Mouse (Mus musculus): ENCODE data around the gene Isg20. TPM values are rescaled to one million over a fixed set of nuclear protein-coding genes. Genes with fewer than 3 reads are reported as not detected.
A peak's percentile ranks its signal among the peaks of the same experiment; 100 is the strongest.

The Isg20 gene
- polyA plus RNA-seq, 1 experiment from 2014 or later = not detected

- Histone ChIP-seq H3K36me3 (replicated peaks; ENCODE audit: control insufficient read depth, insufficient read depth, low read depth, low read length) (no peaks in the 10 kb centered on the region), H3K27ac (replicated peaks; ENCODE audit: low read depth, low read length) (no peak overlapping the region), H3K9me3 (replicated peaks; ENCODE audit: control insufficient read depth, low read length) (no peaks in the 10 kb centered on the region), H3K4me1 (ENCODE audit: control insufficient read depth, insufficient read depth, low read length) (peaks cover 5% of the 10 kb centered on the region; the same call in 1 of the 2 replicates), H3K4me3 (ENCODE audit: low read depth, low read length) (peak overlapping the region; percentile 29), H3K9ac (replicated peaks; ENCODE audit: low read length) (no peak overlapping the region), H3K27me3 (ENCODE audit: control insufficient read depth, insufficient read depth, low read length) (peaks cover 17% of the 10 kb centered on the region), H3K4me2 (ENCODE audit: low read depth, low read length) (peak overlapping the region; percentile 55)
- 15% methylated on average over 15 of the region's 16 CpGs for WGBS
- ATAC-seq (replicated peaks; ENCODE audit: insufficient number of reproducible peaks, low FRiP score, low TSS enrichment, low read depth) (no peak), DNase-seq (ENCODE audit: low spot score) (no peak)
These were observed 31.4 kb upstream of the Isg20 start for GRCm38 (mm10) chr7:78881607-78882468.

DNA sequence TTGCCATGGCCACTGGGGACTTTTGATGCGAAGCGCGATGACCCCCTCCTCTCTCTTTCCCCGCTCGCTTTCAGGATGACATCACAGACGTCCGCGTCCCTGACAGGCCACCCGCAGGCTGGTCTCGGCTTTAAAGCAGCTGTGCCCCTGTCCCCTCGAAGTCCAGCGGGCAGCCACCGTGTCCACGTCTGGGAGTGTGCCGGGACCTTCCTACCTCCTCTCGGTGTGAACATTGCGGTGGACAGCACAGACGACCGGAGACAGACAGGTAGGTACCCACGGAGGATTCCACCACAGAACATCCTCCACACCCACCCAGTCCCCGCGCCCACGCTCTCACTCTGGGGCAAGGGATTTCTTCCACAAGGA, 30.8 kb upstream of the Isg20 start:
- Histone ChIP-seq H3K36me3 (replicated peaks; ENCODE audit: control insufficient read depth, insufficient read depth, low read depth, low read length) (no peaks in the 10 kb centered on the region), H3K27me3 (ENCODE audit: control insufficient read depth, insufficient read depth, low read length) (peaks cover 17% of the 10 kb centered on the region), H3K4me1 (ENCODE audit: control insufficient read depth, insufficient read depth, low read length) (peaks cover 5% of the 10 kb centered on the region; the same call in 1 of the 2 replicates), H3K27ac (replicated peaks; ENCODE audit: low read depth, low read length) (no peak overlapping the region), H3K9ac (replicated peaks; ENCODE audit: low read length) (peak overlapping the region; percentile 28), H3K9me3 (replicated peaks; ENCODE audit: control insufficient read depth, low read length) (no peaks in the 10 kb centered on the region), H3K4me3 (ENCODE audit: low read depth, low read length) (peak overlapping the region; percentile 29), H3K4me2 (ENCODE audit: low read depth, low read length) (peak overlapping the region; percentile 55)
- DNase-seq (ENCODE audit: low spot score) (peak; percentile 72), ATAC-seq (replicated peaks; ENCODE audit: insufficient number of reproducible peaks, low FRiP score, low TSS enrichment, low read depth) (peak; percentile 57)
- WGBS = 2% methylated on average over 23 of the region's 23 CpGs

DNA sequence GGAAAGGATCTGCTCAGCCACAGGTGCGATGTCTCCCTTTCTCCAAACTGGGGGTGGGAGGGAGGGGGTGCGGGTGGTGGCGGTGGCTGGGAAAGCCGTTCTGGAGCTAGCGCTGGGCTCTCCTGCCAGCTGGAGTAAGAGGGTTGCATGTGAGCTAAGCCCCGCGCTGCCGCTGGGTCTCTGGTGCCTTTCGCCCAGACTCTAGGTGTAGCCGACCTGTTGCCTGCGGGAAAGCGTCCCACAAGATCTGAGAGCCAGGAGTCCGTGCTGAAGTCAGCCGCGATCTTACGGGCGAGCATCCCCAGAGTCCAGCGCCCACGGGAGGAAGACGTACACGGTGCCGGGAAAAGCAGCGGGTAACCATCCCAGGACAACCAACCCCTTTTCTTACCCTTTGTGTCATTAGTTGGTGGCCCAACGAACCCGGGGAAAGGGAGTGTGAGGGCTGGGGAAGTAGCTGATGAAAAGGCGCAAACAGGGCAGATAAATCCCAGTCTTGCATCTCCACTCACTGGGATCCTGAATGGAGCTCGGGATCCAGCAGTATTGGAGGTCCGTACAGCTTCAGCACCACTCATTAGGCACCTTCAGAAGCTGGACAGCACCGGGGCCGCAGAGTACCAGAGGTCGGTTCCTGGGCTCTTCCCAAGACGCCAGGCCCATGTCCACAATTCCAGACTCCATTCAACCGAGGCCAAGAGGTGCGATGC, 30.1 kb upstream of the Isg20 start:
- Histone ChIP-seq H3K4me1 (ENCODE audit: control insufficient read depth, insufficient read depth, low read length) (peaks cover 5% of the 10 kb centered on the region; the same call in 1 of the 2 replicates), H3K27me3 (ENCODE audit: control insufficient read depth, insufficient read depth, low read length) (peaks cover 17% of the 10 kb centered on the region), H3K9me3 (replicated peaks; ENCODE audit: control insufficient read depth, low read length) (no peaks in the 10 kb centered on the region), H3K36me3 (replicated peaks; ENCODE audit: control insufficient read depth, insufficient read depth, low read depth, low read length) (no peaks in the 10 kb centered on the region), H3K4me2 (ENCODE audit: low read depth, low read length) (peak overlapping the region; percentile 55), H3K4me3 (ENCODE audit: low read depth, low read length) (peak overlapping the region; percentile 29), H3K9ac (replicated peaks; ENCODE audit: low read length) (peak overlapping the region; percentile 28), H3K27ac (replicated peaks; ENCODE audit: low read depth, low read length) (no peak overlapping the region)
- ATAC-seq (replicated peaks; ENCODE audit: insufficient number of reproducible peaks, low FRiP score, low TSS enrichment, low read depth) = no peak
- DNase-seq (ENCODE audit: low spot score) = peak; percentile 46
- WGBS = 1% methylated on average over 34 of the region's 34 CpGs

GRCm38 (mm10) chr7:78883726-78884060, 29.5 kb upstream of the Isg20 start:
- Histone ChIP-seq H3K4me2 (ENCODE audit: low read depth, low read length) (no peak overlapping the region), H3K4me1 (ENCODE audit: control insufficient read depth, insufficient read depth, low read length) (peaks cover 5% of the 10 kb centered on the region; the same call in 1 of the 2 replicates), H3K27ac (replicated peaks; ENCODE audit: low read depth, low read length) (no peak overlapping the region), H3K4me3 (ENCODE audit: low read depth, low read length) (peak overlapping the region; percentile 29), H3K36me3 (replicated peaks; ENCODE audit: control insufficient read depth, insufficient read depth, low read depth, low read length) (no peaks in the 10 kb centered on the region), H3K9me3 (replicated peaks; ENCODE audit: control insufficient read depth, low read length) (no peaks in the 10 kb centered on the region), H3K27me3 (ENCODE audit: control insufficient read depth, insufficient read depth, low read length) (peaks cover 17% of the 10 kb centered on the region), H3K9ac (replicated peaks; ENCODE audit: low read length) (no peak overlapping the region)
- DNase-seq (ENCODE audit: low spot score) (peak; percentile 13), ATAC-seq (replicated peaks; ENCODE audit: insufficient number of reproducible peaks, low FRiP score, low TSS enrichment, low read depth) (no peak)
- WGBS = 14% methylated on average over 8 of the region's 8 CpGs

DNA sequence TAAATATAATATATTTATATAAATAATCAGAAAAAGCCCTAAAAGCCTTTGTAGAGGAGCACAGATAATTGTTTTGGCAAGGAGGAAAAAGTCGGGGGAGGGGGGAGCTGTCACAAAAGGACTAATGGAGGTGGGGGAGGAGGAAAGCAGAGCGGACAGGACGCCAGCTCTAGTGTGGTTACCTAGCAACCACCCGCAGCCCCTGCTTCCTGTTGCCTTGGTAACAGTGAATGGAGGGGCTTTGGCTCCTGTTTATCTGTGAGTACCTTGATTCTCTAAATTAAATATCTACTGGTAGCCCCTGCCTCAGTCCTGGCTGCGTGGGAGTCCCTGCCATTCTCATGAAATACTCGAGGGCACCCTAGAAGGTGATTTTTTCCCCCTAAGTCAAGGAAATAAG, 29.1 kb upstream of the Isg20 start:
- Histone ChIP-seq H3K9ac (replicated peaks; ENCODE audit: low read length) (no peak overlapping the region), H3K27ac (replicated peaks; ENCODE audit: low read depth, low read length) (no peak overlapping the region), H3K4me3 (ENCODE audit: low read depth, low read length) (no peak overlapping the region), H3K4me2 (ENCODE audit: low read depth, low read length) (no peak overlapping the region; the same call in 1 of the 2 replicates), H3K27me3 (ENCODE audit: control insufficient read depth, insufficient read depth, low read length) (peaks cover 17% of the 10 kb centered on the region), H3K36me3 (replicated peaks; ENCODE audit: control insufficient read depth, insufficient read depth, low read depth, low read length) (no peaks in the 10 kb centered on the region), H3K4me1 (ENCODE audit: control insufficient read depth, insufficient read depth, low read length) (peaks cover 5% of the 10 kb centered on the region; the same call in 1 of the 2 replicates), H3K9me3 (replicated peaks; ENCODE audit: control insufficient read depth, low read length) (no peaks in the 10 kb centered on the region)
- no peak for ATAC-seq (replicated peaks; ENCODE audit: insufficient number of reproducible peaks, low FRiP score, low TSS enrichment, low read depth)
- 8% methylated on average over 6 of the region's 6 CpGs for WGBS
- DNase-seq (ENCODE audit: low spot score) = peak; percentile 78

- Histone ChIP-seq H3K27ac (replicated peaks; ENCODE audit: low read depth, low read length) (no peak overlapping the region), H3K4me2 (ENCODE audit: low read depth, low read length) (no peak overlapping the region), H3K36me3 (replicated peaks; ENCODE audit: control insufficient read depth, insufficient read depth, low read depth, low read length) (no peaks in the 10 kb centered on the region), H3K4me3 (ENCODE audit: low read depth, low read length) (no peak overlapping the region), H3K9me3 (replicated peaks; ENCODE audit: control insufficient read depth, low read length) (no peaks in the 10 kb centered on the region), H3K27me3 (ENCODE audit: control insufficient read depth, insufficient read depth, low read length) (peaks cover 17% of the 10 kb centered on the region), H3K9ac (replicated peaks; ENCODE audit: low read length) (no peak overlapping the region), H3K4me1 (ENCODE audit: control insufficient read depth, insufficient read depth, low read length) (peaks cover 5% of the 10 kb centered on the region; the same call in 1 of the 2 replicates)
- WGBS = 75% methylated on average over 5 of the region's 5 CpGs
- ATAC-seq (replicated peaks; ENCODE audit: insufficient number of reproducible peaks, low FRiP score, low TSS enrichment, low read depth) = no peak
- DNase-seq (ENCODE audit: low spot score) = no peak
These were observed 27.8 kb upstream of the Isg20 start for GRCm38 (mm10) chr7:78885404-78885803.

- H3K9ac ChIP-seq (replicated peaks; ENCODE audit: low read length) = no peak overlapping the region
- no peak overlapping the region for H3K4me2 ChIP-seq (ENCODE audit: low read depth, low read length)
- ATAC-seq (replicated peaks; ENCODE audit: insufficient number of reproducible peaks, low FRiP score, low TSS enrichment, low read depth) (no peak), DNase-seq (ENCODE audit: low spot score) (no peak)
- H3K27ac ChIP-seq (replicated peaks; ENCODE audit: low read depth, low read length) = no peak overlapping the region
- peaks cover 5% of the 10 kb centered on the region; the same call in 1 of the 2 replicates for H3K4me1 ChIP-seq (ENCODE audit: control insufficient read depth, insufficient read depth, low read length)
- H3K27me3 ChIP-seq (ENCODE audit: control insufficient read depth, insufficient read depth, low read length) = peaks cover 17% of the 10 kb centered on the region
- no peaks in the 10 kb centered on the region for H3K9me3 ChIP-seq (replicated peaks; ENCODE audit: control insufficient read depth, low read length)
- WGBS = 71% methylated on average over 4 of the region's 4 CpGs
- H3K4me3 ChIP-seq (ENCODE audit: low read depth, low read length) = no peak overlapping the region
- H3K36me3 ChIP-seq (replicated peaks; ENCODE audit: control insufficient read depth, insufficient read depth, low read depth, low read length) = no peaks in the 10 kb centered on the region
These were observed 26.7 kb upstream of the Isg20 start for GRCm38 (mm10) chr7:78886496-78886895.

GRCm38 (mm10) chr7:78887431-78887842, 25.8 kb upstream of the Isg20 start:
- H3K9ac ChIP-seq (replicated peaks; ENCODE audit: low read length) = no peak overlapping the region
- no peak overlapping the region for H3K4me3 ChIP-seq (ENCODE audit: low read depth, low read length)
- ATAC-seq (replicated peaks; ENCODE audit: insufficient number of reproducible peaks, low FRiP score, low TSS enrichment, low read depth) = no peak
- DNase-seq (ENCODE audit: low spot score) = peak; percentile 28
- no peaks in the 10 kb centered on the region for H3K9me3 ChIP-seq (replicated peaks; ENCODE audit: control insufficient read depth, low read length)
- H3K4me1 ChIP-seq (ENCODE audit: control insufficient read depth, insufficient read depth, low read length) = peaks cover 4% of the 10 kb centered on the region; the same call in 1 of the 2 replicates
- peaks cover 16% of the 10 kb centered on the region for H3K27me3 ChIP-seq (ENCODE audit: control insufficient read depth, insufficient read depth, low read length)
- 31% methylated on average over 9 of the region's 9 CpGs for WGBS
- no peaks in the 10 kb centered on the region for H3K36me3 ChIP-seq (replicated peaks; ENCODE audit: control insufficient read depth, insufficient read depth, low read depth, low read length)
- H3K27ac ChIP-seq (replicated peaks; ENCODE audit: low read depth, low read length) = no peak overlapping the region
- no peak overlapping the region for H3K4me2 ChIP-seq (ENCODE audit: low read depth, low read length)
